Comparison of ENCODE assay signal across 8 mouse cellular contexts in the genomic region with DNA sequence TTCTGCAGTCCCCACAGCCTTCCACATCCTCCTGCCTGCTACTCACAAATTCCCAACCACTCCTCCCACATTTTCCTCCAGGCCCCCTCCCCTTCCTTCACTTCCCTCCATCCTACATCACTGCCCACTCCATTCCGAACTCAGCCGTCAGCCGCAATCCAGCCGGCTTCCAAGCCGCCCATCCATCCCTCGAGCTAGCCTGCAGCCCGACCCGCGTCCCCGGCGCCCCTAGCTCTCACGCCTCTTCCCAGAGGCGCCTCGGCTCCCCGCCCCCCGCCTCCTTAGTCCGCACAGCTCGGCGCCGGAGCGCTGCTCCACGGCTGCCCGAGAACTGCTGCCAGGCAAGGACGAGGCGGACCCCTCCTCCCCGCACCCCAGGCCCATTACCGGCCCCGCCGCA. TPM values are rescaled to one million over a fixed set of nuclear protein-coding genes. Genes with fewer than 3 reads are reported as not detected.
DNase-seq lines count a peak whose midpoint lies in the region; ATAC-seq and TF ChIP-seq lines count a peak whose summit lies in the region.

No protein-coding gene starts in this region.

- TF ChIP-seq POLR2A in small intestine, adult 2 months (IDR thresholded peaks at IDR 0.05; ENCODE audit: low read depth, low read length) = no peak

- WGBS in heart, embryonic 10.5 days = under 1% methylated on average over 29 of the region's 29 CpGs
- WGBS in hindbrain, embryonic 11.5 days = 0% methylated on average over 24 of the region's 29 CpGs
- under 1% methylated on average over 29 of the region's 29 CpGs for WGBS in liver, embryonic 14.5 days (ENCODE audit: insufficient replicate concordance)
- WGBS in small intestine, adult 2 months = under 1% methylated on average over 26 of the region's 29 CpGs

- peak overlapping the region; percentile 95 for H3K9ac ChIP-seq in hindbrain, embryonic 11.5 days (ENCODE audit: low read depth, low read length)
- peak overlapping the region; percentile 58 for H3K9ac ChIP-seq in liver, embryonic 14.5 days (replicated peaks)

- H3K4me2 ChIP-seq in hindbrain, embryonic 11.5 days (replicated peaks; ENCODE audit: low read depth, low read length) = peak overlapping the region; percentile 89
- H3K4me2 ChIP-seq in liver, embryonic 14.5 days (ENCODE audit: low read depth) = peak overlapping the region; percentile 95

- H3K4me3 ChIP-seq in heart, embryonic 10.5 days = peak overlapping the region; percentile 75
- peak overlapping the region; percentile 85 for H3K4me3 ChIP-seq in E14TG2a.4 (replicated peaks; ENCODE audit: low read length)
- H3K4me3 ChIP-seq in brown adipose tissue, adult 24 weeks (ENCODE audit: insufficient read depth, low read depth, low read length) = peak overlapping the region; percentile 71
- peak overlapping the region; percentile 76 for H3K4me3 ChIP-seq in hindbrain, embryonic 11.5 days (ENCODE audit: low read depth, low read length)
- peak overlapping the region; percentile 57 to 70 for H3K4me3 ChIP-seq in liver, embryonic 14.5 days (ENCODE audit: insufficient read depth in 1 of 2, low read depth in 2 of 2, low read length in 2 of 2)
- H3K4me3 ChIP-seq in small intestine, adult 2 months (ENCODE audit: low read depth, low read length) = peak overlapping the region; percentile 96

- no peak for TF ChIP-seq EP300 in liver, embryonic 14.5 days (IDR thresholded peaks at IDR 0.05; ENCODE audit: low read depth)

- no peaks in the 10 kb centered on the region for H3K36me3 ChIP-seq in heart, embryonic 10.5 days
- H3K36me3 ChIP-seq in E14TG2a.4 (ENCODE audit: insufficient read depth, low read length) = no peaks in the 10 kb centered on the region
- no peaks in the 10 kb centered on the region for H3K36me3 ChIP-seq in hindbrain, embryonic 11.5 days (ENCODE audit: control insufficient read depth, insufficient read depth, low read length)
- H3K36me3 ChIP-seq in liver, embryonic 14.5 days (replicated peaks; ENCODE audit: control insufficient read depth, insufficient read depth, low read depth) = no peaks in the 10 kb centered on the region
- no peaks in the 10 kb centered on the region for H3K36me3 ChIP-seq in small intestine, adult 2 months (ENCODE audit: control insufficient read depth, insufficient read depth, low read length)

- H3K4me1 ChIP-seq in heart, embryonic 10.5 days = peaks cover 50% of the 10 kb centered on the region
- peaks cover 32% of the 10 kb centered on the region for H3K4me1 ChIP-seq in E14TG2a.4 (replicated peaks; ENCODE audit: low read depth, low read length)
- H3K4me1 ChIP-seq in brown adipose tissue, adult 24 weeks (ENCODE audit: control insufficient read depth, insufficient read depth, insufficient read length, low read length) = peaks cover 10% of the 10 kb centered on the region
- H3K4me1 ChIP-seq in hindbrain, embryonic 11.5 days (replicated peaks; ENCODE audit: control insufficient read depth, insufficient read depth, low read length) = peaks cover 12% of the 10 kb centered on the region
- peaks cover 0 to 8% of the 10 kb centered on the region in 2 experiments; a peak in 2 of 4 replicates for H3K4me1 ChIP-seq in liver, embryonic 14.5 days (replicated peaks; ENCODE audit: control insufficient read depth in 2 of 2, insufficient read depth in 2 of 2, low read length in 1 of 2)
- H3K4me1 ChIP-seq in small intestine, adult 2 months (ENCODE audit: control insufficient read depth, insufficient read depth, insufficient read length, low read length) = peaks cover 8% of the 10 kb centered on the region; the same call in 1 of the 2 replicates

- H3K27me3 ChIP-seq in heart, embryonic 10.5 days (ENCODE audit: insufficient read depth, poor library complexity, severe bottlenecking) = no peaks in the 10 kb centered on the region
- peaks cover 27% of the 10 kb centered on the region for H3K27me3 ChIP-seq in E14TG2a.4 (ENCODE audit: insufficient read depth, low read length)
- no peaks in the 10 kb centered on the region for H3K27me3 ChIP-seq in hindbrain, embryonic 11.5 days (ENCODE audit: control insufficient read depth, insufficient read depth, low read length)
- peaks cover 7% of the 10 kb centered on the region for H3K27me3 ChIP-seq in liver, embryonic 14.5 days (ENCODE audit: control insufficient read depth, insufficient read depth, low read length)
- no peaks in the 10 kb centered on the region for H3K27me3 ChIP-seq in small intestine, adult 2 months (ENCODE audit: control insufficient read depth, insufficient read depth, low read length)

- H3K9me3 ChIP-seq in heart, embryonic 10.5 days = no peaks in the 10 kb centered on the region
- peaks cover 13% of the 10 kb centered on the region for H3K9me3 ChIP-seq in E14TG2a.4 (ENCODE audit: low read length)
- no peaks in the 10 kb centered on the region for H3K9me3 ChIP-seq in hindbrain, embryonic 11.5 days (ENCODE audit: control insufficient read depth, low read length)
- no peaks in the 10 kb centered on the region for H3K9me3 ChIP-seq in liver, embryonic 14.5 days (ENCODE audit: control insufficient read depth, low read length)

- ATAC-seq in hindbrain, embryonic 11.5 days (ENCODE audit: low FRiP score) = peak; percentile 86
- ATAC-seq in liver, embryonic 14.5 days (ENCODE audit: insufficient read depth) = peak; percentile 59

- peak overlapping the region; percentile 93 for H3K27ac ChIP-seq in heart, embryonic 10.5 days
- no peak overlapping the region for H3K27ac ChIP-seq in brown adipose tissue, adult 24 weeks (replicated peaks; ENCODE audit: low read depth, low read length)
- H3K27ac ChIP-seq in hindbrain, embryonic 11.5 days (ENCODE audit: low read depth, low read length) = peak overlapping the region; percentile 96
- H3K27ac ChIP-seq in liver, embryonic 14.5 days = no peak overlapping the region
- H3K27ac ChIP-seq in small intestine, adult 2 months (ENCODE audit: insufficient read depth, low read depth, low read length) = no peak overlapping the region

- no peak for TF ChIP-seq CTCF in E14TG2a.4 (conservative IDR thresholded peaks at IDR 0.05; ENCODE audit: low read length)
- TF ChIP-seq CTCF in liver, embryonic 14.5 days (IDR thresholded peaks at IDR 0.05; ENCODE audit: low read depth) = no peak
- no peak for TF ChIP-seq CTCF in small intestine, adult 2 months (IDR thresholded peaks at IDR 0.05; ENCODE audit: extremely low read depth, insufficient read length, insufficient replicate concordance, low read depth, low read length)

- DNase-seq in heart, embryonic 10.5 days (ENCODE audit: low spot score) = no peak
- no peak for DNase-seq in heart, adult 18-20 months
- peak; percentile 79 for DNase-seq in hindbrain, embryonic 11.5 days (ENCODE audit: low spot score)
- DNase-seq in liver, embryonic 14.5 days (ENCODE audit: low read depth in 3 of 3, low spot score in 3 of 3) = no peak
- no peak for DNase-seq in thymus, postnatal 36 days

RNA-seq across cellular contexts. Expression of gene Csrnp2, which starts 0.6 kb away (rescaled TPM):
- 11.6 and 13.6 TPM in 2 replicates for polyA plus RNA-seq in heart, embryonic 10.5 days (2016; fragmentation: Nextera tagmentation; extraction: Ambion mirVana)
- total RNA-seq in heart, adult 18-20 months (2021) = 1 to 10 TPM; 1.9 to 2.6 TPM
- 1.5 and 1.7 TPM in 2 replicates for polyA plus RNA-seq in brown adipose tissue, adult 24 weeks (2012; ENCODE audit: insufficient read depth, insufficient read length, missing spikeins)
- 21.8 and 26.1 TPM in 2 replicates for polyA plus RNA-seq in hindbrain, embryonic 11.5 days (2014; fragmentation: Nextera tagmentation; extraction: Ambion mirVana)
- polyA plus RNA-seq in liver, embryonic 14.5 days (2012; rRNA removed) = 0.42 and 0.59 TPM in 2 replicates
- polyA plus RNA-seq in liver, embryonic 14.5 days (2014; fragmentation: Nextera tagmentation; extraction: Ambion mirVana) = 0.58 and 0.78 TPM in 2 replicates
- polyA plus RNA-seq in small intestine, adult 2 months (2012; rRNA removed) = 0.62 and 0.96 TPM in 2 replicates

RNA-seq across cellular contexts. Expression of gene Letmd1, which starts 25.8 kb away (rescaled TPM):
- 21.1 and 27.9 TPM in 2 replicates for polyA plus RNA-seq in heart, embryonic 10.5 days (2016; fragmentation: Nextera tagmentation; extraction: Ambion mirVana)
- total RNA-seq in heart, adult 18-20 months (2021) = 10 to 100 TPM; 10.2 to 23.2 TPM
- 589 and 634 TPM in 2 replicates for polyA plus RNA-seq in brown adipose tissue, adult 24 weeks (2012; ENCODE audit: insufficient read depth, insufficient read length, missing spikeins)
- polyA plus RNA-seq in hindbrain, embryonic 11.5 days (2014; fragmentation: Nextera tagmentation; extraction: Ambion mirVana) = 39.0 and 48.6 TPM in 2 replicates
- 15.2 and 18.1 TPM in 2 replicates for polyA plus RNA-seq in liver, embryonic 14.5 days (2012; rRNA removed)
- 9.5 and 10.6 TPM in 2 replicates for polyA plus RNA-seq in liver, embryonic 14.5 days (2014; fragmentation: Nextera tagmentation; extraction: Ambion mirVana)
- polyA plus RNA-seq in small intestine, adult 2 months (2012; rRNA removed) = 16.3 and 26.1 TPM in 2 replicates

RNA-seq across cellular contexts. Expression of gene Tfcp2, which starts 57.2 kb away (rescaled TPM):
- 22.4 TPM in 2 replicates for polyA plus RNA-seq in heart, embryonic 10.5 days (2016; fragmentation: Nextera tagmentation; extraction: Ambion mirVana)
- 10 to 100 TPM; 11.3 to 14.7 TPM for total RNA-seq in heart, adult 18-20 months (2021)
- polyA plus RNA-seq in brown adipose tissue, adult 24 weeks (2012; ENCODE audit: insufficient read depth, insufficient read length, missing spikeins) = 7.2 and 11.7 TPM in 2 replicates
- polyA plus RNA-seq in hindbrain, embryonic 11.5 days (2014; fragmentation: Nextera tagmentation; extraction: Ambion mirVana) = 28.4 and 29.8 TPM in 2 replicates
- 2.1 and 2.6 TPM in 2 replicates for polyA plus RNA-seq in liver, embryonic 14.5 days (2012; rRNA removed)
- 2.5 and 2.6 TPM in 2 replicates for polyA plus RNA-seq in liver, embryonic 14.5 days (2014; fragmentation: Nextera tagmentation; extraction: Ambion mirVana)
- 1.7 and 2.1 TPM in 2 replicates for polyA plus RNA-seq in small intestine, adult 2 months (2012; rRNA removed)

Comparison
In these comparisons a context has a peak if more than half of its experiments do, and no peak if none do; other contexts are left out.
1. H3K27ac ChIP-seq: peak in heart, embryonic 10.5 days (single experiment) and hindbrain, embryonic 11.5 days (single experiment); none in brown adipose tissue, adult 24 weeks (single experiment), liver, embryonic 14.5 days (single experiment) and small intestine, adult 2 months (single experiment).
2. RNA of gene Letmd1, which starts 25.8 kb away (polyA plus RNA-seq): 589 to 634 TPM in brown adipose tissue, adult 24 weeks; 39.0 to 48.6 TPM in hindbrain, embryonic 11.5 days, 21.1 to 27.9 TPM in heart, embryonic 10.5 days, 16.3 to 26.1 TPM in small intestine, adult 2 months and 9.5 to 18.1 TPM in liver, embryonic 14.5 days; every median in the first group is over 10 times any median in the second.
3. Peak in every context shown above with its lines, with median percentiles within 50 percentile points of each other: H3K4me3 ChIP-seq.